Mouse (Mus musculus) kidney, embryonic 16.5 days (tissue): ENCODE measurements around the gene Ppox. TPM values are rescaled to one million over a fixed set of nuclear protein-coding genes. Genes with fewer than 3 reads are reported as not detected.

Experiments used
- ATAC-seq: fragments of 200-750 bp; cut with Nextera tagmentation; 2 replicates; pipeline ENCODE4 v1.8.0; 2017; ENCODE audit warnings: moderate TSS enrichment; ENCODE audit not compliant: low FRiP score, low TSS enrichment
- H3K27ac ChIP-seq: fragments of 300-500 bp; sonication (generic); 2 replicates; pipeline ENCODE4 v1.5.1; 2014; ENCODE audit warnings: low read length
- H3K27me3 ChIP-seq: fragments of 300-500 bp; sonication (generic); 2 replicates; pipeline ENCODE4 v1.6.1; 2014; ENCODE audit warnings: low read length, control low read depth, mixed read lengths; ENCODE audit not compliant: insufficient read depth
- H3K36me3 ChIP-seq: fragments of 300-500 bp; sonication (generic); 2 replicates; pipeline ENCODE4 v1.6.1; 2014; ENCODE audit warnings: low read length, control low read depth, mixed read lengths; ENCODE audit not compliant: insufficient read depth
- H3K4me1 ChIP-seq: fragments of 300-500 bp; sonication (generic); 2 replicates; pipeline ENCODE4 v1.6.1; 2014; ENCODE audit warnings: low read length, control low read depth, mixed read lengths; ENCODE audit not compliant: insufficient read depth
- H3K4me2 ChIP-seq: fragments of 300-500 bp; sonication (generic); replicated peaks from 2 replicates; pipeline ENCODE4 v1.6.1; 2014; ENCODE audit warnings: low read depth, low read length
- H3K4me3 ChIP-seq: fragments of 300-500 bp; sonication (generic); 2 replicates; pipeline ENCODE4 v1.5.1; 2014; ENCODE audit warnings: mild to moderate bottlenecking, low read length
- H3K9ac ChIP-seq: fragments of 300-500 bp; sonication (generic); replicated peaks from 2 replicates; pipeline ENCODE4 v1.6.1; 2014; ENCODE audit warnings: low read length
- H3K9me3 ChIP-seq: fragments of 300-500 bp; sonication (generic); 2 replicates; pipeline ENCODE4 v1.6.1; 2016; ENCODE audit warnings: low read length, control low read depth
- WGBS: fragments of 180-500 bp; shearing (Covaris S2); extraction: QIAGEN DNeasy Blood & Tissue Kit; methylation state at CpG from one replicate; pipeline ENCODE4 v1.1.7; 2014; 5-methylcytosine and 5-hydroxymethylcytosine counted together
- polyA plus RNA-seq: library from polyadenylated mRNA; unstranded; fragments of >200 nt; fragmentation: Nextera tagmentation; extraction: Ambion mirVana; gene quantifications from 2 replicates; pipeline ENCODE4 v1.2.1, GENCODE M21; 2015

Gene Ppox
- polyA plus RNA-seq, 1 experiment from 2014 or later, result 69.2 TPM

DNA sequence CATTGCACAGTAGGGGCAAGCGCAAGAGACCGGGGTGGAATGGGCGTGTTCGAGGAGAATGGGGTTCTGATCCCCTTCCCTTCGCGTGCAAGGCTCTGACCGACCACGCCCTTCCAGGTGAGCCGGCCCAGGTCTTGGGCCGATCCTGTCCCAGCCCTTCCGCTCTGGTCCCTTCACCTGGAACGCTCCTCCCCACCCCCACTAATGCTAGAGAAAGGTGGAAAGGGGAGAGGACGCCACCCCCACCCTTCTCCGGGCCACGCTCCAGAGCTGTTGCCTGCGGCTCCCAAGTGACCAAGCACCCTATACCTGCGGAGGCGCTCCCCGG, 10.4 kb downstream of the Ppox start:
- Histone ChIP-seq H3K4me1 (peaks cover 11% of the 10 kb centered on the region), H3K4me2 (peak overlapping the region; percentile 77), H3K9ac (peak overlapping the region; percentile 76), H3K27me3 (no peaks in the 10 kb centered on the region), H3K27ac (peak overlapping the region; percentile 87), H3K9me3 (no peaks in the 10 kb centered on the region), H3K4me3 (peak overlapping the region; percentile 84), H3K36me3 (peaks cover 29% of the 10 kb centered on the region)
- peak; percentile 90 for ATAC-seq
- 0% methylated on average over 19 of the region's 19 CpGs for WGBS

- H3K4me3 ChIP-seq, result peak within 1 kb of the TSS; percentile 84
- H3K27ac ChIP-seq, result peak within 1 kb of the TSS; percentile 87
- 3% methylated on average over 36 of the region's 36 CpGs for WGBS
- H3K27me3 ChIP-seq, result no peaks in the 10 kb centered on the region
- peaks cover 11% of the 10 kb centered on the region for H3K4me1 ChIP-seq
- peaks cover 23% of the 10 kb centered on the region for H3K36me3 ChIP-seq
- peak within 1 kb of the TSS; percentile 77 for H3K4me2 ChIP-seq
- H3K9me3 ChIP-seq, result no peaks in the 10 kb centered on the region
- peak; percentile 94 for ATAC-seq
- peak within 1 kb of the TSS; percentile 76 for H3K9ac ChIP-seq
Measured at GRCm38 (mm10) chr1:171269848-171270572, 11.0 kb downstream of the Ppox start, which contains the start of gene B4galt3. TSS of gene B4galt3 (plus strand) at chr1:171270328.

- no peaks in the 10 kb centered on the region for H3K9me3 ChIP-seq
- no peak overlapping the region for H3K9ac ChIP-seq
- ATAC-seq, result no peak
- H3K4me1 ChIP-seq, result peaks cover 11% of the 10 kb centered on the region
- no peak overlapping the region for H3K4me3 ChIP-seq
- H3K27ac ChIP-seq, result no peak overlapping the region
- H3K36me3 ChIP-seq, result peaks cover 8% of the 10 kb centered on the region
- WGBS, result 63% methylated on average over 1 of the region's 1 CpGs
- no peaks in the 10 kb centered on the region for H3K27me3 ChIP-seq
- no peak overlapping the region for H3K4me2 ChIP-seq
Measured at GRCm38 (mm10) chr1:171268341-171268740, 12.6 kb downstream of the Ppox start.

DNA sequence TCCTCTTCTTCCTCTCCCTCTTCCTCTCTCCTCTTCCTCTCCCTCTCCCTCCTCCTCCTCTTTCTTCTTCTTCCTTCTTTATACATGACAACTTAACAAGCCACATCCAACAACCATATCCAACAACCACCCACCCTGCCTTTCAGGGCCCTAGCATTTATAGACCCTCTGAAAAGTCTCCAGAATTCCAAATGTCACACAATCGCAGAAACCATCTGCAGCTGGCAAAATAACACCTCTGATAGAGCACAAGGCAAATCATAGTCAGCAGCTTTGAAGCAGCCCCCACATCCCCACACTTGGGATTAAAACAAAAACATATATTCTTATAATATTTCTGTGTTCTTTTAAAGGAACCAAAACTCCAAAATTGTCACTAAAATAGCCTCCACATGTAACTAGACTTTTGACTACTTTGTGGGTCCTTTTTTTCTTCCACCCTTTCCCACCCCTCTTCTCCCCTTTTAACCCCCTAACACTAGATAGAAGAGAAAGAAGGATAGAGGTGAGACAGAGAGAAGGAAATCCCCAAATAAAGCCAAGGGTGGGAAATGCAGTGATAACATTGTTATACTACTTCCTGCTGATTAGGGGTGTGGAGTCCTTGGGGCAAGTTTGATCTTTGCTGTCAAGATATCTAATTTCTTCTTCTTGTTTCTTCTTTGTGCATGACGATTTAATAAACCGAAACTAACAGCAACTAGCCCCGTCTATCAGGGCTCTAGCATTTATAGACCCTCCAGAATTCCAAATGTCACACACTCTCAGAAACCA, 14.8 kb downstream of the Ppox start:
- Histone ChIP-seq H3K9me3 (no peaks in the 10 kb centered on the region), H3K4me2 (no peak overlapping the region), H3K27me3 (no peaks in the 10 kb centered on the region), H3K36me3 (no peaks in the 10 kb centered on the region), H3K4me3 (no peak overlapping the region), H3K9ac (no peak overlapping the region), H3K27ac (no peak overlapping the region), H3K4me1 (peaks cover 12% of the 10 kb centered on the region)
- WGBS, result 59% methylated on average over 4 of the region's 4 CpGs
- no peak for ATAC-seq

DNA sequence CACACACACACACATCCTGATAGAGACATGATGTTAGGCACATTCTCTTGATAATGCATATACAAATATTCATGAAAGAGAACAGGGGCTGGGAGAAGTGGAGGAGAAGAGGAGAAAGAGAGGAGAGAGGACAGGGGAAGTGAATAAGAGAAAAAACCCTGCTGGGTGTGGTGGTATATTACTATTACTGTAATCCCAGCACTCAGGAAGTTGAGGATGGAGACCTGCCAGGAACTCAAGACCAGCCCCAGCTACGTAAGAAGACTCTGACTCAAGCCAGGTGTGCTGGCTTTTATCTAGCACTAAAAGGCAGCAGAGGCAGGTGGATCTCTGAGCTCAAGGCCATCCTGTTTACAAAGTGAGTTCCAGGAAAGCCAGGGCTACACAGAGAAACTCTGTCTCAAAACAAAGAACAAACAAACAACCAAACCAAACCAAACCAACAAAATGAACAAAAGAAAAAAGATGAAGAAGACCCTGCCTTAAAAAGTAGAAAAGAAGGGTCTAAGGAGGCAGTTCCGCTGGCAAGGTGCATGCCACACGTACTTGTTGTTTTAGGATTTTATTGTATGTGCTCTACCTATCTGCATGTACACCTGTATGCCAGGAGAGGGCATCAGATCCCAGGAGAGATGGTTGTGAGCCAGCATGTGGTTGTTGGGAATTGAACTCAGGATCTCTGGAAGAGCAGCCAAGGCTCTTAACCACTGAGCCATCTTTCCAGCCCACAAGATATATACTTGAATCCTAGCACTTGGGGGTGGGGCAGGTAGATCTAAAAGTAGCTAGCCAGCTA, 17.1 kb downstream of the Ppox start:
- H3K4me1 ChIP-seq, result peaks cover 8% of the 10 kb centered on the region
- no peaks in the 10 kb centered on the region for H3K9me3 ChIP-seq
- H3K4me2 ChIP-seq, result no peak overlapping the region; the same call in 1 of the 2 replicates
- H3K9ac ChIP-seq, result no peak overlapping the region
- no peaks in the 10 kb centered on the region for H3K27me3 ChIP-seq
- peak overlapping the region; percentile 94 for H3K27ac ChIP-seq
- WGBS, result 85% methylated on average over 3 of the region's 3 CpGs
- ATAC-seq, result 0 out of 2 replicates have a peak, but pooled peaks have one; percentile 1
- H3K36me3 ChIP-seq, result peaks cover 2% of the 10 kb centered on the region; the same call in 1 of the 2 replicates
- H3K4me3 ChIP-seq, result no peak overlapping the region

GRCm38 (mm10) chr1:171263185-171263611, 17.8 kb downstream of the Ppox start:
- Histone ChIP-seq H3K4me3 (no peak overlapping the region), H3K9me3 (no peaks in the 10 kb centered on the region), H3K27ac (peak overlapping the region; percentile 94), H3K4me2 (peak overlapping the region; percentile 28), H3K27me3 (no peaks in the 10 kb centered on the region), H3K36me3 (peaks cover 5% of the 10 kb centered on the region; the same call in 1 of the 2 replicates), H3K4me1 (peaks cover 8% of the 10 kb centered on the region), H3K9ac (no peak overlapping the region)
- peak; percentile 89 for ATAC-seq
- 8% methylated on average over 2 of the region's 2 CpGs for WGBS

DNA sequence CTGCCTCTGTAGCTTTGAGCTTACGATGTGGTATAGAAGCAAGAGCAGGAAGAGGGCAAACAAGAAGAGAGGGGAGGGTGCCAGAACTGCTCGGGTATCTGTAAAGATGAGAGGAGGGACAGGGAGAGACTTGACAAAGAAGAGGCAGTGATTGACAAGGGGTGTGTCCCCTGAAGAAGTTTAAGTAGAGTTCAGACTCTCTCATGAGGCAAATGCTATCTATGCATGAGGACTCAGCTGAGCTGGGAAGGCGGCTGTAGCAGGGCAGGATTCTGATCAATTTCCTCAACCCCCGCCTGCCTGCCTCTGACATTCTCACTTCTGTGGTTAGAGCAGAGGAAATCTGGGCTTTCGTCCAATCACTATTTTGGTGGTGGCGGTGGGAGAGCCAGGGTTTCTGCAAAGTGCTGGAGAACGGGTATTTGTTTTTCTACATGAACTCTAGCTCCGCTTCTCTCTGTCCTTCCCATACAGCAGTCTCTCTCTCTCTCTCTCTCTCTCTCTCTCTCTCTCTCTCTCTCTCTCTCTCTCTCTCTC, 18.3 kb downstream of the Ppox start:
- no peaks in the 10 kb centered on the region for H3K9me3 ChIP-seq
- H3K9ac ChIP-seq, result peak overlapping the region; percentile 58
- ATAC-seq, result peak; percentile 85
- peaks cover 8% of the 10 kb centered on the region for H3K4me1 ChIP-seq
- H3K36me3 ChIP-seq, result peaks cover 6% of the 10 kb centered on the region; the same call in 1 of the 2 replicates
- WGBS, result 4% methylated on average over 8 of the region's 8 CpGs
- peak overlapping the region; percentile 19 for H3K4me3 ChIP-seq
- H3K27ac ChIP-seq, result peak overlapping the region; percentile 90
- H3K4me2 ChIP-seq, result peak overlapping the region; percentile 28
- no peaks in the 10 kb centered on the region for H3K27me3 ChIP-seq

GRCm38 (mm10) chr1:171260316-171260715, 20.7 kb downstream of the Ppox start:
- no peak overlapping the region for H3K9ac ChIP-seq
- no peak for ATAC-seq
- no peak overlapping the region for H3K4me2 ChIP-seq
- H3K27ac ChIP-seq, result no peak overlapping the region
- H3K4me3 ChIP-seq, result no peak overlapping the region
- H3K27me3 ChIP-seq, result no peaks in the 10 kb centered on the region
- H3K9me3 ChIP-seq, result no peaks in the 10 kb centered on the region
- H3K36me3 ChIP-seq, result peaks cover 9% of the 10 kb centered on the region; the same call in 1 of the 2 replicates
- WGBS, result 44% methylated on average over 3 of the region's 3 CpGs
- H3K4me1 ChIP-seq, result peaks cover 8% of the 10 kb centered on the region

- peaks cover 12% of the 10 kb centered on the region for H3K36me3 ChIP-seq
- ATAC-seq, result no peak
- peaks cover 8% of the 10 kb centered on the region for H3K4me1 ChIP-seq
- no peaks in the 10 kb centered on the region for H3K9me3 ChIP-seq
- no peak overlapping the region for H3K4me3 ChIP-seq
- no peak overlapping the region for H3K27ac ChIP-seq
- H3K4me2 ChIP-seq, result no peak overlapping the region
- no peaks in the 10 kb centered on the region for H3K27me3 ChIP-seq
- 83% methylated on average over 17 of the region's 17 CpGs for WGBS
- H3K9ac ChIP-seq, result no peak overlapping the region
Measured at GRCm38 (mm10) chr1:171258921-171259320, 22.1 kb downstream of the Ppox start.
